Mouse (Mus musculus) ES-E14 (cell line): Measurements from ENCODE around the gene Pbrm1.

Experiments used
- CHD2 ChIP-seq: IDR thresholded peaks from 2 replicates; pipeline ENCODE4 v1.6.1; 2014; ENCODE audit warnings: mild to moderate bottlenecking, low read depth, low read length, inconsistent platforms
- MAFK ChIP-seq: IDR thresholded peaks from 2 replicates; pipeline ENCODE4 v1.6.1; 2014; ENCODE audit warnings: mild to moderate bottlenecking, low read depth, low read length, inconsistent platforms; ENCODE audit not compliant: insufficient read depth
- ZC3H11A ChIP-seq: IDR thresholded peaks from 2 replicates; pipeline ENCODE4 v1.6.1; 2012; ENCODE audit warnings: low read depth, mild to moderate bottlenecking, inconsistent platforms, low read length, borderline replicate concordance

GRCm38 (mm10) chr14:31164067-31164466 is 145.1 kb downstream of the Pbrm1 start:
- TF ChIP-seq ZC3H11A (no peak), CHD2 (no peak), MAFK (no peak)
